Mouse (Mus musculus): ENCODE measurements around the gene Meox1.

Gene Meox1

GRCm38 (mm10) chr11:101894204-101894603 is at the start of gene Meox1:
Meox1 (minus strand) TSS chr11:101894374.
- no peak for DNase-seq (ENCODE audit: low spot score)

DNA sequence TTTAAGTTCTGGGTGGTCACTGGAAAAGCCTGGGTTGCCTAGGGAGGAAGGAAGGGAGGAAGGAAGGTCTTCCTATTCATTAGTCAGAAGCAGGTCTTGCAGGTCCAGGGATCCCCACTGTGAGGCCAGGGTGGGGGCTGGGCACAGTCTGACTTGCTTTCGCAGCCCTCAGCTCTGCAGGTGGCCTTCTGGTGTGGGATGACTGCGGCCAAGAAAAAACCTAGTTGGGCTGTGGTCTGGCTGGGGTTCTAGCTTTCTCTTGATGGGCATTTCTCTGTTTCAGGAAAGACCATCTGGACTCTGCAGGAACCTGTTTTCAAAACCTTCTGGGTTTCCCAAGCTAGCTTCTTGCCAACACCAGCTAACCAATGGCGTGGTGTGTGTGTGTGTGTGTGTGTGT is 48.9 kb upstream of the Meox1 start:
- no peak for DNase-seq (ENCODE audit: low spot score)

DNA sequence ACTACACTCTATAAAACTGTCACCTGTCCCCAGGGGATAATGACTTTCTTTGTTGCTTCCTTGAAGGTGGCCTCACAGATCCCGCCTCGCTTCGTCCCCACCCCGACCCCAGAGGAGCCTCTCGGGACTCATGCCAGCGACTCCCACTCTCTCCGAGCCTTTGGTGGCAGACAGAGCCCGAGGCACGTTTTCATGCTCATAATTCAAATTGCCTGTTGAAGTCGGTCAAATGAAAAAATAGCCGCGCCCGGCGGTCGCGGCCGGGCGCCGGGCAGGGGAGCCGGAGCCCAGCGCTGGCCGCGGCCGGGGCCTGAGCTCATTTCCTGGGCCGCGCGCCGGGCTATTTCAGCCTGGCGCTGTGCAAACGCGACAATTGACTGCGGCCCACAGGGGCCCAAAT is 42.9 kb upstream of the Meox1 start:
- no peak for DNase-seq (ENCODE audit: low spot score)

- DNase-seq (ENCODE audit: low spot score), result no peak
Measured at GRCm38 (mm10) chr11:101936421-101936820, 42.2 kb upstream of the Meox1 start.

GRCm38 (mm10) chr11:101935743-101936142 is 41.6 kb upstream of the Meox1 start:
- no peak for DNase-seq (ENCODE audit: low spot score)

GRCm38 (mm10) chr11:101931978-101932377 is 37.8 kb upstream of the Meox1 start:
- DNase-seq (ENCODE audit: low spot score), result no peak

- DNase-seq (ENCODE audit: low spot score), result no peak
Measured at GRCm38 (mm10) chr11:101928030-101928762, 34.0 kb upstream of the Meox1 start.

DNA sequence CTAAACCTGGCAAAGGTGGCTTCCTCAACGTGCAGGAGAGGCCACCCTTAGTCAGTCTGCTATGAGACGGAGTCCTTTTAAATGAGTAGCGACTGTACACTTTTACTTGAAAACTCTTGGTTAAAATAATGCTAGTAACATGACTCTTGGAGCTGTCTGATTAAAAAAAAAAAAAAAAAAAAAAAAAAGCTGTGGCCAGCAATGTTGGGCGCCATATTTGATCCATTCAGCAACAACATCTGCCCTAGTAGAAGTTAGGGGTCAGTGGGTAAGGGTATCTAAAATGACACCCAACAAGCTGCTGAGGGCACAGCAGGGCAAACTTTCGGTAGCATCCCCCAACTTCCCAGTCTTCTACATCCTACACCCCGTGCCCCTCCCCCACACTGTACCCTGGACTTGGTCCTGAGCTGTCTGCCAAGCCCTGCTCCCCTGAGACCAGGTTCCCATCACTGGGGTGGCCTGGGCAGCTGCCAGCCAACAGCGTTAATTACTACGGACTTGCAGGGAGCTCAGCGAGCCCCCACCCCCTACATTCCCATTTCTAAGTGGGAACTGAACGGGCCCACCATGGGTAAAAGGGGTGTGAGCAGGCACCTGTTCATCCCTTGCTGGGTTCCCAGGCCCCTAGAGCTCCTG is 32.9 kb upstream of the Meox1 start:
- DNase-seq (ENCODE audit: low spot score), result no peak

GRCm38 (mm10) chr11:101925636-101926035 is 31.5 kb upstream of the Meox1 start:
- DNase-seq (ENCODE audit: low spot score), result no peak

GRCm38 (mm10) chr11:101924441-101924976 is 30.3 kb upstream of the Meox1 start:
- DNase-seq (ENCODE audit: low spot score), result no peak

DNA sequence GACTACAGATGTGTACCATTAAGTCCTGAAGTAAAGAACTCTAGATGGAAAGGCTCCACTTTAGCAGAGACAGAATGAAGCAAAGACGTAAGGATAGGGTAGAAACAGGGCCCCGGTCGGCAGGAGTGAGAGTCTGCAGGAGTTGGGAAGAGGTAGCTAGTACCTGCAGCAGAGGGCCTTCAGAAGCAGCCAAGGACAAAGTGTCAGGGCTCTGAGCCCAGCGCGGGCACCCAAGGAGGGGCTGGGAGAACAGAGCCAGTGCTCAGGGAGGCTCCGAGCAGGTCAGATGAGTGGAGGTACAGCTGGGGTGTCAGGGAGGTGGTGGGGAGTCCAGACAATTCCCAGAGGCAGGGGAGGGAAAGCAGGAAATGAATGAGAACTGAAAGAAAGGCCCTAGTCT is 29.8 kb upstream of the Meox1 start:
- no peak for DNase-seq (ENCODE audit: low spot score)

- DNase-seq (ENCODE audit: low spot score), result no peak
Measured at GRCm38 (mm10) chr11:101921361-101921952, 27.3 kb upstream of the Meox1 start.

DNA sequence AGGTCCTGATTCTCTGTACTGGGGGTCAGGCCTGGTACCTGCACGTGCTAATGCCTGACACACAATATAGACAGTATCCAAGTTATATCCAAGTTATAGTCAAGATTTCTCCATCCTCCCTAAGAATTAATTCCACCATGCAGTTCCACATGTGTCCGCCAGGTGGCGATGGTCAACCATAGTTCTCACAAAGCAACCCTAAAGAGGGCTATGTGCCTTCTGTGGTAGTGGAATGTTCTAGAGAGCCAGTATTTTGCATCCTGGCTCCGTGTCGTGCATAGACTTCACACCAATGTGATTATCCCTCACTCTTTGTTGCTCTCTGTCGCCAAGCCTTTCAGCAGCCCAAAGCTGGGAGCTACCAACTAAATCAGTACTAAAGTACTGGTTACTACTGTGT is 25.5 kb upstream of the Meox1 start:
- peak; percentile 83 for DNase-seq (ENCODE audit: low spot score)

DNA sequence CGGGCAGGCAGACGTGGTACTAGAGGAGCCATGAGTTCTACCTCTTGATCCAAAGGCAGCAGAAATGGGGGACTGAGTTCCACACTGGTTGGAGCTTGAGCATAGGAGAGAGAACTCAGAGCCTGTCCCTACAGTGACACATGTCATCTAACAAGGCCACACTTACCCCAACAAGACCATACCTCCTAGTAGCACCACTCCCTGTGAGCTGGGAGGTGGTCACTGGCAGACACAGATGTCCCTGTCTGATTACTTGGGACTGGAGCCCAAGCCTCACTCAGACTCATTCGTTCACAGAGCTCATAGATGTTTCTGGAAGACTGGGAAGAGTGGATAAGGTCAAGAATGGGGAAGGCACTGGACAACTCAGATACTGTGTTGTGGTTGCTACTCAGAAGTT is 24.4 kb upstream of the Meox1 start:
- DNase-seq (ENCODE audit: low spot score), result no peak

DNA sequence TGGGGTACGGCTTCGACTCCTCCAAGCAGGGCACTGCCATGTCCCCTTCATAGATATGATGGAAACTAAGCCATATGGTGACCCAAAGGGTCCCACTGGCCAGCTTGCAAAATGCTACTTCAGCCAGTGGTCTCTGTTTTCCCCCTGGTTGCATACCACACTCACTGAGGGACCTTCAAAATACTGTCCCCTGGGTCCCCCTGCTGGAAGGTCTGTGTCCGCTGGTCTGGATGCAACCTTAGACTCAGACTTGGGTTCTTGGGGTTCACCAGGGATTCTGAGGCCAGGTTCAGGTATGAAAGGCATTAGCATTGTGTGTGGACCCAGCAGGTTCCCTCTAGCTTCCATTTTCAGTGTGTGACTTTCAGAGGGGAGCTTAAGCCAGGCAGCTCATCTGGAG is 22.6 kb upstream of the Meox1 start:
- no peak for DNase-seq (ENCODE audit: low spot score)

- DNase-seq (ENCODE audit: low spot score), result no peak
Measured at GRCm38 (mm10) chr11:101913591-101913990, 19.4 kb upstream of the Meox1 start.

GRCm38 (mm10) chr11:101911855-101912579 is 17.8 kb upstream of the Meox1 start:
- DNase-seq (ENCODE audit: low spot score), result no peak

DNA sequence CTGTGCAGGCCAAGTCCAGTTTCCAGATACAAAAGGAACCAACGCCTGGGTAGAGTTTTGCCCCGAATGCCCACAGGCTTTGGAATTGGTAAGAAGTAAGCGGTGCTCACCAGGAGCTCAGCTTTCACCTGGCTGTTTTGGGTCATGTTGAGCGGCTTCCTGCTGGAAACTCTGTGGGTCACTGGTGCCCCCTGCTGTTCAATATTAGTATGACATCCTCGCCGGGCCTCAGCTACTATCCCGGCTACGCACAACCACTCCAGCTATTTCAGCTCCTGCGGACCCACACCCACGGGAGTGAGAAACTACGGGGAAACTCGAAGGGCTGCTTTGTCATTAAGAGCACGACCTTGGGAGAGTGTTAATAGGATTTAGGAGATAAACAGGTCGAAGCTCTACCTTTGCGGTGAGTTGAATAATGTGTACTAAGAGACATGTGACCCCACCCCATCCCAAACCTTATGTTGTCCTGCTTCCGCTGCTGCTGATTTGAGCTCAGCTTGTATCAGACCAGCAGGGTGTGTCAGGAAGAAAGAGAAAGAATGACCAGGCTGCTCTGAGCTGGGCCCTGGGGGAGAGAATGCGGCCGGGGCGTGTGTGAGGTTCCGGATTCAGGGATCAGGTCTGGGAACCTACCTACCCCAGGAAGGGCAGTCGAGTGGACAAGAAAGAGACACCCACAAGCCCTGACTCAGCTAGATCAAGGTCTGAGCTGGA is 16.2 kb upstream of the Meox1 start:
- peak; percentile 86 for DNase-seq (ENCODE audit: low spot score)

DNA sequence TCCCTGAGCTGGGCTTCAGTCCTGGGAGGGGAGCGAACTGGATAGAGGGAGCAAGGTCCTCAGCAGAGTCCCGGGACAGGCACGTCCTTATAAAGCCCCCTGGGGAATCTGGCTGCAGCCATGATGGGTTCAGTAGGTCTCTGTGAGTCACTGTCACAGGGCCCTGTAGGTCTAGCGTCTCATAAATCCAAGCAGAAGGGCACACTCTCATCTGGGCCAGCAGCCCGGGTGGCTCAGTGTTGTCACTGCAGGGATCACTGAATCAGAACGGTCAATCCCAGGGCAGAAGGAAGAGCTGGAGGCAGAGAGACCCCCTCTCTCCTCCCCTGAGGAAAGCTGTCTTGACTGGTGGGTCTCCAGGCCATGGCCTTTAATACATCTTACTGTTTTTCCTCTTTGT is 14.6 kb upstream of the Meox1 start:
- DNase-seq (ENCODE audit: low spot score), result no peak

DNA sequence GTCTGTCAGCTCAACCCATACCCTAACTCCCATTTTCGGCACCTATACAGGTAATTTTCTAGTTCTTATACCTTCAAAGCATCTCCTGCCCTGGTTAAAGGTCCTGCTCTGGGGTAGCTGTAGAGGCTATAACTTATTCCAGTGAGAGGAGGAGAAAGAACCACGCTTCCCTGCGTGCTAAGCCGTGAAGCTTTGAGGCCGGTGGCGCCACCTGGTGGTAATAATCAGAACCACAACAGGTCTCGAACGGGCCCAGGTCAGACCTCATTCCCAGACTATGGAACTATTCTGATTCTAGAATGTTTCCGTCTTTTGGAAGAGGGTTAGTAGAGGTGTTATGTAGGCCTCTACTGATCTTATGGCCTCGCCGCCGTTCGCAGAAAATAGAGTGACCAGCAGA is 10.9 kb upstream of the Meox1 start:
- DNase-seq (ENCODE audit: low spot score), result peak; percentile 86

DNA sequence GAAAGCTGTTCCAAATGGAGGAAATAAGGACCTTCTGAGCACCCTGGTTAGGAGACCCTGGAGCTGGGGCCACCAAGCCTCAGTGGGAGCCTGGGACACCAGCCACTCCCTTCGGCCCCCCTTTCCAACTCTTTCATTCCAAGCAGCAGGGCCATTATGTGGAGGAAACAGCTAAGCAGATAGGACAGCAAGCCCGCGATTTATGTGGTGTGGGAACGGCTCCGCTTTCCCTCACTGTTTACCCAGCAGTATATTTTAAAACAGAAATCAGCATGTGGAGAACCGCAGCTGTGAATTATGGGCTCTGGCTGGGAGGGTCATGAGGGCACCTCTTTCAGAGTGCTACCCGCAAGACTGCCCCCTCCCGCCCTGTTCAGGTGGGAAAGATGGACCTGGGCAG is 7.1 kb upstream of the Meox1 start:
- no peak for DNase-seq (ENCODE audit: low spot score)

DNA sequence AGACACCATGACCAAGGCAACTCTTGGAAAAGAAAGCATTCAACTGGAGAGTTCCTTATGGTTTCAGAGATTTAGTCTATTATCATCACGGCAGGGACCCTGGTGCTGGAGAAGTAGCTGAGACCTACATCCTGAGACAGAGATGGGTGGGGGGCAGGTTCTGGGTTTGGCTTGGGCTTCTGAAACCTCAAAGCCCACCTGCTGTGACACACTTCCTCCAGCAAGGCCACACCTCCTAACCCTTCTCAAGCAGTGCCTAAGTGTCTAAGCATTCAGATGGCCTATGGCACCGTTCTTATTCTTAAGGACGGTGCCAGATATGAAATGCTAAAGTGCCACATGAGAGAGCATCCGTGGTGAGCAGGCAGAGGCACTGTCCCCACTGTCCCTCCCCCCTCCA is 4.2 kb upstream of the Meox1 start:
- no peak for DNase-seq (ENCODE audit: low spot score)

All from urinary bladder, postnatal 25 days (tissue).